Mouse (Mus musculus): ENCODE measurements around the gene Clip3.

- TF ChIP-seq CTCF (IDR thresholded peaks at IDR 0.05; ENCODE audit: borderline replicate concordance, insufficient read depth, low read depth, low read length), result no peak
- TF ChIP-seq POLR2A (IDR thresholded peaks at IDR 0.05; ENCODE audit: borderline replicate concordance, insufficient read depth, low read length), result no peak
Measured at GRCm38 (mm10) chr7:30288046-30288445, 3.5 kb upstream of the Clip3 start.

Data from cerebellum, adult 2 months (tissue).